Mouse (Mus musculus): Measurements from ENCODE around the gene Akap17b.
"Not testable (repeated sequence)": the region's sequence is repeated elsewhere in the genome, so short reads cannot be mapped to it uniquely, and the experiment has no call there.

The Akap17b gene

GRCm38 (mm10) chrX:36644657-36645551 lies at the start of gene Akap17b:
Gene Akap17b, minus strand, starts transcription at chrX:36645395.
- DNase-seq (ENCODE audit: low spot score): peak; percentile 90

- no peak for DNase-seq (ENCODE audit: low spot score)
These were observed 46.2 kb upstream of the Akap17b start for GRCm38 (mm10) chrX:36691365-36691764.

- DNase-seq (ENCODE audit: low spot score): no peak
These were observed 44.5 kb upstream of the Akap17b start for GRCm38 (mm10) chrX:36689655-36690054.

DNA sequence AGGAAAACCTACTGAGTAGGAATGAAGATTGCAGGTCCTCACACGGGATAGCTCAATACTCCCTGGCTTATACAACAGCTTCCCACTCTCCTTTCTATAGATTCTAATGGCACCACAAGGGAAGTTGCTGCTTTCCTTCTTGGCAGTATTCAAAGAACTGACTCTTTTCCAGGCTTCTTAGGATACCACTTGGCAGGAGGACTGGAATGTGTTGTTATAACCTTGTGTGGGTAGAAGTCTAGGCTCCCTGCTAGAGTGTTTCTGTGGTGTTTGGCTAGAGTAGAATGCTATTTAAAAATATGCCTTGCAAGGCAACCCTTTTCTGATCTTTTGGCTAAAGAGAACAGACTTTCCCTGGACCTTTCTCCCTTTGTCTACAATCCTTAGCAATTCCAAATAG lies 31.6 kb upstream of the Akap17b start:
- DNase-seq (ENCODE audit: low spot score): no peak

- no peak for DNase-seq (ENCODE audit: low spot score)
These were observed 27.5 kb upstream of the Akap17b start for GRCm38 (mm10) chrX:36672708-36673107.

- no peak for DNase-seq (ENCODE audit: low spot score)
These were observed 5.1 kb downstream of the Akap17b start for GRCm38 (mm10) chrX:36640046-36640445.

DNA sequence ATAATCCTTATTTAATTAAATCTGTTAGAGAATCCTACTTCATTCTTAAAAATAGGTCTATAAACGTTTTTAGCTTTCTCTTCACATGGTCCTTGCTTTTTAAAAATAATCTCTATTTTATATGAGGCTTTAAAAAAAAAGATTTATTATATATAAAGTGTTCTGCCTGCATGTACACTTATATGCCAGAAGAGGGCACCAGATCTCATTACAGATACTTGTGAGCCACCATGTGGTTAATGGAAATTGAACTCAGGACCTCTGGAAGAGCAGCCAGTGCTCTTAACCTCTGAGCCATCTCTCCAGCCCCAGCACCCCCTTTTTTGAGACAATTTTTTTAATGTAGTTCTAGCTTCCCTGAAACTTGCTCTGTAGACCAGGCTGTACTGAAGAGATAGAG lies 14.4 kb downstream of the Akap17b start:
- DNase-seq (ENCODE audit: low spot score): no peak

- DNase-seq (ENCODE audit: low spot score): no peak
These were observed 17.1 kb downstream of the Akap17b start for GRCm38 (mm10) chrX:36628102-36628501.

- DNase-seq (ENCODE audit: low spot score): no peak
These were observed 36.1 kb downstream of the Akap17b start for GRCm38 (mm10) chrX:36609117-36609516.

GRCm38 (mm10) chrX:36604040-36604439 lies 41.2 kb downstream of the Akap17b start:
- no peak for DNase-seq (ENCODE audit: low spot score)

DNA sequence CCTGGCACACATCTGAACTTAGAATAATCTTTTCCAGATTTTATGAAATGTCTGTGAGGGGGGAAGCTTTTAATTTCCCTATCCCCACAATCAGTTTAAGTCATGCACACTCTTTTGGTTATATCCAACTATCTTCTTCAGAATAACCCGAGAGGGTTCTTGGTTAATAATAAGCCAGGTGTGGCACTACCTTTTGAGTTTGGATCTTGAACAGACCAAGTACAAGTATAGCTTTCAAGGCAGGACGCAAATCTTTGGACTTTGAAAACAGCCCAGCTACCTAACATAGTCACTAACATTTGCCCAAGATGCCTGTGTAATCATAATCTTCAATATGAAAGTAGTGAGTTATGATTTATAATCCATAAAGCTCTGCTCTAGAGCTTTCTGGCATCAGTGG lies 42.3 kb downstream of the Akap17b start:
- DNase-seq (ENCODE audit: low spot score): no peak

DNA sequence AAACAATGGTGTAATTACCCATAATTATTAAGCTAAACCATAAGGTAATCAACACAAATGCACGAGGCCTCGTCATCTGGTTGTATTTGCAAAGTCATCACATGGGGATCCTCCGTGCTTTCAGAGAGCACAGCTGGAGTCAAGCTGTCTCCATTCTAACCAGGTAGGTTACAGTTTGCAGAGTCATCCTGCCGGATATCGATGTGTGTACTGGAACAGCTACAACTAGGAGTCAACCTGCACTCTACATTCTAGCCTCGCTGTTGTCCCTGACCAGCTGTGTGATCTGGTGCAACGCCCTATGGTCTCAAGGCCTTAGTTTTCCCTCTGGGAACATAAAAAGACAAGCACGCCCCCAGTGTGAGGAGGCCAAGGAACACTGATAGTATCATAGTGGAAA lies 45.1 kb downstream of the Akap17b start:
- no peak for DNase-seq (ENCODE audit: low spot score)

- DNase-seq (ENCODE audit: low spot score): no peak
These were observed 45.5 kb downstream of the Akap17b start for GRCm38 (mm10) chrX:36599656-36600055.

DNA sequence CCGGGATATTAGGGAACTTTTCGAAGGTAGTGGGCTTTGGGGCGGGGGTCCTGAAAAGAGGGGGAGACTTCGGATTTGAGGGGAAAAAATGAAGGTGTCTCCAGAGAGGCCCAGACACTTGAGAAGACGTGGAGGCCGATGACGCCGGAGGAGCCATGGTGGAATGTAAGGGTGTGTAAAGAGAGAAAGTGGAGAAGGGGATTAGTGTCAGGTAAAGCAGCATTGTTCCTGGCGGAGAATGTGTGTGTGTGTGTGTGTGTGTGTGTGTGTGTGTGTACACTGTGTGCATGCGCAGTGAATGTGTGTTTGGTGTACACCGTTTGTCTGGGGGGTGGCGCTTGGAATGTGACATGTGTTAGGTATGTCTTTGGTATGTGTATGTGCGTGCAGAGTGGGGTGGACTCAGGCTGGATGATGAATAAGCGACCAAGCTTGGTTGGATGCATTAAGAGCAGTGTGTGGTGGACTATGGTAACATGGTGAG lies 46.3 kb downstream of the Akap17b start:
- DNase-seq (ENCODE audit: low spot score): no peak

DNA sequence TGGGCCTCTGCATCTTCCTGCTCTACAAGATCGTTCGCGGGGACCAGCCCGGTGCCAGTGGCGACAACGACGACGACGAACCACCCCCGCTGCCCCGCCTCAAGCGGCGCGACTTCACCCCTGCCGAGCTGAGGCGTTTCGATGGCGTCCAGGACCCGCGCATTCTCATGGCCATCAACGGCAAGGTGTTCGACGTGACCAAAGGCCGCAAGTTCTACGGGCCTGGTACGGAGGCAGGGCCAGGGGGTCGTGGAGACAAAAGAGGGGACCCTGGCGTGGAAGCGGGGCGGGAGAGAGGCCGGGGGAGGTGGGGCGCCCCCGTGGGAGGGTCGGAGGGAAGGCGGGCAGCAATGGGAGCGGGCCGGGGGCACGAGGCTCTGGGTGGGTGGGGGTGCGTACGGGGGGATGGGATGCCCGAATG lies 46.8 kb downstream of the Akap17b start:
- DNase-seq (ENCODE audit: low spot score): no peak

DNA sequence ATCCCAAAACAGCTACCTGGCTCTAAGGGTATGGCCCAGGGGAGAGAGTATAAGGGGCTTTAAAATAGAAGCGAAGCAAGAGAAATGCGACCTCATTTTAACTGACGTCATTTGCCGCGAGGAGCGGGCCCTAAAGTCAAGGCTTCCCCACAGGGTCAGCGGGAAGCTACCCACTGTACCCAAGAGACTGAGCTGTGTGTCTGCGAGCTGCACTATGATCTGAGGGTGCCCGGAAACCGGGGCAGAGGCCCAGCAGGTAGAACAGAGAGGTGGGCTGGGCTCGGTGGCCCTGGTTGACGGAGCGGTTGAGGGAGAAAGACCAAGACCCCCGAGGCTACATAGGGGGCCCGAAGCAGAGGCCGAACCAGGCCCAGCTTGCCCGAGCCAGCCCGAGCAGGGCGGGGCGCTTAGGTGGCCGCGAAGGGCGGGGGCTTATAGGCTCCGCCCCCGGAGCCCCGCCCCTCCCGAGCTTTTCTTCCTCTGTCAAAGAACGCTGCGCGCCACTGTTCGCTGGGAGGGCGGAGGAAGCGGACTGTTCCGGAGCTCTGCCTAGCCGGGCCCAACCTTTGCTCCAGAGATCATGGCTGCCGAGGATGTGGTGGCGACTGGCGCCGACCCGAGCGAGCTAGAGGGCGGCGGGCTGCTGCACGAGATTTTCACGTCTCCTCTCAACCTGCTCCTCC lies 47.3 kb downstream of the Akap17b start, which contains the start of gene Pgrmc1:
Gene Pgrmc1 (plus strand): TSS at position 500 of the 683 bp plus-strand sequence.
- DNase-seq (ENCODE audit: low spot score): peak; percentile 83

DNA sequence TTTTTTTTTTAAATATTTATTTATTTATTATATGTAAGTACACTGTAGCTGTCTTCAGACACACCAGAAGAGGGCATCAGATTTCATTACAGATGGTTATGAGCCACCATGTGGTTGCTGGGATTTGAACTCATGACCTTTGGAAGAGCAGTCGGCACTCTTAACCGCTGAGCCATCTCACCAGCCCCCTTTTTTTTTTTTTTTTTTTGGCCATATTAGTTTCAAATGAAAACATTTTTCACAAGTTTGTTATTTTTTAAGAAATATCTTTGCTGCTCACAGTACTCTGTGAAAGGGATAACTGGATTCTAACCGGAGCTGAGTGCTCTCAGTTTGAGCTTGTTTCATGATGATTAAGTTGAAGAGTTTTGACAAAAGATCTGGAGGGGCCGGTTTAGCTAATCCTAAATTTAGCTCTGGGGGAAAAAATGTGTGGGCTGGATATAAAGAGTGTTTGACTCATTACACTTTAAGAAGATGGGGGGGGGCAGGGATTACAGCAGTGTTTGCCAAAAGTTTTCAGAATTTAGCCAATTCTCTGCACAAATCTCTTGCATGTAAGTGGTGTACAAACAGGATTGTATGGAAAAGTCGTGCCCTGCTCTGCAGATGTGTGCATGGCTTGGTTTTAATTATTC lies 48.6 kb downstream of the Akap17b start:
- not testable (repeated sequence) for DNase-seq (ENCODE audit: low spot score)

DNA sequence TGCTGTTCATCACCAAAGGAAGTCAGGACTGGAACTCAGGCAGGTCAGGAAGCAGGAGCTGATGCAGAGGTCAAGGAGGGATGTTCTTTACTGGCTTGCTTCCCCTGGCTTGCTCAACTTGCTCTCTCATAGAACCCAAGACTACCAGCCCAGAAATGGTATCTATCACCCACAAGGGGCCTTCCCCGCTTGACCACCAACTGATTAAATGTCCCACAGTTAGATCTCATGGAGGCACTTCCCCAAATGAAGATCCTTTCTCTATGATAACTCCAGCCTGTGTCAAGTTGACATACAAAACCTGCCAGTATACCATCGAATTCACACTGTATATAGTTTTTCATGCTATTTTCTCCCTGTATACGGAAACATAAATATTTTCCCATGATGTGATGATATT lies 49.9 kb downstream of the Akap17b start:
- no peak for DNase-seq (ENCODE audit: low spot score)

DNA sequence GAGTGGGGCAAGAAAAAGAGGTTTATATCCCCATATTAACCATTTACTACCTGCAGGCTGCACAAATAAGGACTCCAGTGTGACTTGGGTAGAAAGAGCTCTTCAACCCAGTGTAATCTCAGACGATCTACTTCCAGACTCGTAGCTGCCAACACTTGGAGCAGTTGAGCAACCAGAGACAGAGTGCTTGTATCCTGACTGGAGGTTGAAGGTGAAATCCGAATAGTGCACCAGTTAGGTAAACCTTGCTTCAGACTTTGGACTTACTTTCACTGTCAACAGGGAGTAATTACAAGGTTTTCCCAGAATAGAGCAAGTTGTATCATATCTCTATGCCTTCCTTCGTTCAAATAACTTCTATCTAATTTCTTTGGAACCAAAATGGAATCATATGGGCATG lies 53.7 kb downstream of the Akap17b start:
- no peak for DNase-seq (ENCODE audit: low spot score)

DNA sequence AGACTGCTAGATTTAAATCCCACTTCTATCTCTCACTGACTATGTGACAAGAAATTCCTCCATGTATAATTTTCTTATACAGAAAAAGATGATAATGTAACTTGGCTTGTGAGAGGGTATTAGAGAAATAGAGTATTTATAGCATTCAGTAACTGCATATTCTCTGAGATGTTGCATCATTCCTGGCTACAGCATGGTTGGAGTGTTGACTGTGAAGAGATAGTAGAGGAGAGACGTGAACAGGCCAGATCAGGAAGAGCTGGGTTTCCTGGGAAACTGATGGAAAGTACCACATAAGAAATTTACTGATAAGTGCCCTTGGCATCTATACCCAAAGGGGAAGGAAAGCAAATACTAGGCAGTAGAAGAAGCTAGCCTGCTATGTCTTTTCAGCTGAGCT lies 54.1 kb downstream of the Akap17b start:
- DNase-seq (ENCODE audit: low spot score): no peak

DNA sequence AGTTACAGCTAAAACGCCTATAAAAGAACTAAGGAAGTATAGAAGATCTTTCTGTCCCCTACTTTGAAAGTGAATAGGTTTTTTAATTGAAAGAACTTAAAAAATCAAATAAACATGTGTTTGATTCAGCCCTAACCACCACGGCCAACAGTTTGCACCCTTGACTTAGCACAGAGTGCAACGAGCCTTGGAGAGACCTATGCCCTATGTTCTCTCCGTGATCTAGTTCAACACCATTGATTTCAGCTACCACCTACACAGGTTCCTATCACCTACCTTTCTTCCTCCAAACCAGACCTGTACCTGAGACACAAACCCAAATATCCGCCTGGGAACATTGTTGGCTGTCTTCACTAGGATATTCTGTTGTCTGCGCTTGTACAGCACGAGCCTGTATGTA lies 54.9 kb downstream of the Akap17b start:
- DNase-seq (ENCODE audit: low spot score): no peak

Measured in lung, postnatal 25 days (tissue).